14 mouse cellular contexts compared by ENCODE assay signal in genomic region chr5:118984797-118985408, GRCm38 (mm10).
A peak's percentile ranks its signal among the peaks of the same experiment; 100 is the strongest.
DNase-seq lines count a peak whose midpoint lies in the region; ATAC-seq and TF ChIP-seq lines count a peak whose summit lies in the region.
"Had no signal": no experiment of that assay in that cellular context is flagged by ENCODE, and none has a peak within 500 bp of the region (broad histone marks: within the 10 kb centered on the region; RNA-seq: fewer than 3 reads in every experiment).

No protein-coding gene starts in this region.

- H3K4me1 ChIP-seq in midbrain, embryonic 11.5 days (ENCODE audit: control insufficient read depth, insufficient read depth, low read length) = no peaks in the 10 kb centered on the region
- peaks cover 6% of the 10 kb centered on the region; the same call in 1 of the 2 replicates for H3K4me1 ChIP-seq in midbrain, embryonic 13.5 days (replicated peaks)
- H3K4me1 ChIP-seq in intestine, postnatal 0 days (replicated peaks; ENCODE audit: control insufficient read depth, insufficient read depth, low read length) = 0 out of 2 replicates have a peak, but pooled peaks cover 6% of the 10 kb centered on the region
- H3K4me1 ChIP-seq in forebrain, embryonic 13.5 days = 0 out of 2 replicates have a peak, but pooled peaks cover 5% of the 10 kb centered on the region
- peaks cover 16% of the 10 kb centered on the region for H3K4me1 ChIP-seq in hindbrain, embryonic 10.5 days (replicated peaks)
- H3K4me1 ChIP-seq: neural tube, embryonic 15.5 days had no signal

- H3K27me3 ChIP-seq in midbrain, embryonic 11.5 days (ENCODE audit: control insufficient read depth, insufficient read depth, low read length) = no peaks in the 10 kb centered on the region
- H3K27me3 ChIP-seq in midbrain, embryonic 13.5 days = no peaks in the 10 kb centered on the region
- no peaks in the 10 kb centered on the region for H3K27me3 ChIP-seq in intestine, postnatal 0 days (replicated peaks; ENCODE audit: control insufficient read depth, insufficient read depth, low read length)
- peaks cover 4% of the 10 kb centered on the region; the same call in 1 of the 2 replicates for H3K27me3 ChIP-seq in forebrain, embryonic 13.5 days
- H3K27me3 ChIP-seq in hindbrain, embryonic 10.5 days (ENCODE audit: insufficient read depth, poor library complexity, severe bottlenecking) = peaks cover 22% of the 10 kb centered on the region; the same call in 1 of the 2 replicates
- H3K27me3 ChIP-seq: neural tube, embryonic 15.5 days had no signal

- no peak overlapping the region for H3K4me2 ChIP-seq in midbrain, embryonic 11.5 days
- no peak overlapping the region for H3K4me2 ChIP-seq in midbrain, embryonic 13.5 days (replicated peaks)
- no peak overlapping the region for H3K4me2 ChIP-seq in intestine, postnatal 0 days (replicated peaks; ENCODE audit: low read depth)
- H3K4me2 ChIP-seq in forebrain, embryonic 13.5 days = no peak overlapping the region
- H3K4me2 ChIP-seq: embryonic facial prominence, embryonic 13.5 days; neural tube, embryonic 15.5 days had no signal

- no peak for TF ChIP-seq CTCF in intestine, postnatal 0 days (IDR thresholded peaks at IDR 0.05; ENCODE audit: low read depth)

- peak; percentile 72 for DNase-seq in midbrain, embryonic 11.5 days (ENCODE audit: low spot score, missing footprints)
- DNase-seq in adrenal gland, postnatal 14 days = peak; percentile 73
- DNase-seq in urinary bladder, postnatal 36 days (ENCODE audit: low spot score in 2 of 2) = peak; percentile 48 to 65
- no peak for DNase-seq in hindbrain, embryonic 10.5 days (ENCODE audit: low spot score)
- DNase-seq: cerebellum, adult 2 months; layer of hippocampus, postnatal 36 days; thymus, postnatal 14 days had no signal

- no peak for ATAC-seq in midbrain, embryonic 11.5 days (ENCODE audit: low FRiP score)
- no peak for ATAC-seq in midbrain, embryonic 13.5 days
- peak; percentile 98 for ATAC-seq in intestine, postnatal 0 days
- no peak for ATAC-seq in forebrain, embryonic 13.5 days

- WGBS in midbrain, embryonic 11.5 days = 86% methylated on average over 9 of the region's 9 CpGs
- 88% methylated on average over 9 of the region's 9 CpGs for WGBS in midbrain, embryonic 13.5 days
- WGBS in intestine, postnatal 0 days = 35% methylated on average over 9 of the region's 9 CpGs
- 81% methylated on average over 7 of the region's 9 CpGs for WGBS in forebrain, embryonic 13.5 days
- 85% methylated on average over 9 of the region's 9 CpGs for WGBS in hindbrain, embryonic 10.5 days

- H3K9me3 ChIP-seq in midbrain, embryonic 11.5 days (ENCODE audit: control insufficient read depth, low read length) = no peaks in the 10 kb centered on the region
- H3K9me3 ChIP-seq in midbrain, embryonic 13.5 days = no peaks in the 10 kb centered on the region
- no peaks in the 10 kb centered on the region for H3K9me3 ChIP-seq in intestine, postnatal 0 days (ENCODE audit: control insufficient read depth)
- H3K9me3 ChIP-seq in forebrain, embryonic 13.5 days (replicated peaks) = no peaks in the 10 kb centered on the region
- no peaks in the 10 kb centered on the region for H3K9me3 ChIP-seq in hindbrain, embryonic 10.5 days
- H3K9me3 ChIP-seq: embryonic facial prominence, embryonic 13.5 days; neural tube, embryonic 15.5 days had no signal

- H3K36me3 ChIP-seq in midbrain, embryonic 11.5 days (ENCODE audit: control insufficient read depth, insufficient read depth, low read length) = no peaks in the 10 kb centered on the region
- no peaks in the 10 kb centered on the region for H3K36me3 ChIP-seq in midbrain, embryonic 13.5 days
- H3K36me3 ChIP-seq in intestine, postnatal 0 days (ENCODE audit: control insufficient read depth, insufficient read depth) = no peaks in the 10 kb centered on the region
- no peaks in the 10 kb centered on the region for H3K36me3 ChIP-seq in forebrain, embryonic 13.5 days (ENCODE audit: poor library complexity, severe bottlenecking)
- H3K36me3 ChIP-seq in hindbrain, embryonic 10.5 days = no peaks in the 10 kb centered on the region
- H3K36me3 ChIP-seq: embryonic facial prominence, embryonic 13.5 days; neural tube, embryonic 15.5 days had no signal

- no peak overlapping the region for H3K4me3 ChIP-seq in midbrain, embryonic 11.5 days (ENCODE audit: low read depth, low read length)
- no peak overlapping the region for H3K4me3 ChIP-seq in midbrain, embryonic 13.5 days (replicated peaks)
- no peak overlapping the region for H3K4me3 ChIP-seq in intestine, postnatal 0 days (ENCODE audit: low read depth, low read length)
- H3K4me3 ChIP-seq in forebrain, embryonic 13.5 days = no peak overlapping the region
- H3K4me3 ChIP-seq in hindbrain, embryonic 10.5 days = no peak overlapping the region
- H3K4me3 ChIP-seq: embryonic facial prominence, embryonic 13.5 days; neural tube, embryonic 15.5 days had no signal

- H3K27ac ChIP-seq in midbrain, embryonic 11.5 days (ENCODE audit: low read depth, low read length) = no peak overlapping the region
- no peak overlapping the region for H3K27ac ChIP-seq in midbrain, embryonic 13.5 days
- H3K27ac ChIP-seq in intestine, postnatal 0 days (ENCODE audit: low read depth, low read length) = peak overlapping the region; percentile 73; the same call in 1 of the 2 replicates
- H3K27ac ChIP-seq in forebrain, embryonic 13.5 days = no peak overlapping the region
- H3K27ac ChIP-seq in hindbrain, embryonic 10.5 days = no peak overlapping the region
- H3K27ac ChIP-seq: embryonic facial prominence, embryonic 13.5 days; kidney, postnatal 0 days; liver, embryonic 14.5 days; neural tube, embryonic 15.5 days had no signal

- no peak overlapping the region for H3K9ac ChIP-seq in midbrain, embryonic 11.5 days (ENCODE audit: low read length)
- H3K9ac ChIP-seq in midbrain, embryonic 13.5 days (replicated peaks) = no peak overlapping the region
- H3K9ac ChIP-seq in intestine, postnatal 0 days (ENCODE audit: low read depth, low read length) = no peak overlapping the region
- H3K9ac ChIP-seq in forebrain, embryonic 13.5 days = no peak overlapping the region
- H3K9ac ChIP-seq: embryonic facial prominence, embryonic 13.5 days; liver, embryonic 14.5 days; neural tube, embryonic 15.5 days had no signal
